Mouse (Mus musculus) left cerebral cortex, postnatal 25 days (tissue): ENCODE measurements around the gene Pink1. TPM values are rescaled to one million over a fixed set of nuclear protein-coding genes. Genes with fewer than 3 reads are reported as not detected.

Source experiments
- DNase-seq, 2 experiments: peaks; one replicate each; pipeline ENCODE4 v3.0.0; 2022; ENCODE audit warnings: low spot score in 2 of 2, mixed read lengths in 1 of 2
- intact Hi-C: fragments of 180-260 bp; cut with DNase I; formaldehyde crosslinking; loops from one replicate; pipeline ENCODE4 v1.15.1; 2025
- total RNA-seq, 2 experiments: library from RNA; stranded (reverse); gene quantifications; 2 replicates each; pipeline ENCODE4 v1.2.3; 2021

Gene Pink1
- total RNA-seq, 2 experiments from 2014 or later = 261 to 283 TPM

GRCm38 (mm10) chr4:138318509-138319266 is 7.4 kb downstream of the Pink1 start:
- DNase-seq = peak; percentile 47 to 55
- intact Hi-C loops = loop anchor here (1.0 to 10.0 kb wide), 3 partner anchors 60 to 354 kb away; no protein-coding TSS in a partner anchor

GRCm38 (mm10) chr4:138316369-138316768 is 9.7 kb downstream of the Pink1 start:
- DNase-seq = no peak
- intact Hi-C loops = loop anchor here (10.0 kb wide), 1 partner anchor 352 kb away; no protein-coding TSS in a partner anchor

GRCm38 (mm10) chr4:138315781-138316180 is 10.3 kb downstream of the Pink1 start:
- intact Hi-C loops = loop anchor here (10.0 kb wide), 1 partner anchor 351 kb away; no protein-coding TSS in a partner anchor
- DNase-seq = no peak

DNA sequence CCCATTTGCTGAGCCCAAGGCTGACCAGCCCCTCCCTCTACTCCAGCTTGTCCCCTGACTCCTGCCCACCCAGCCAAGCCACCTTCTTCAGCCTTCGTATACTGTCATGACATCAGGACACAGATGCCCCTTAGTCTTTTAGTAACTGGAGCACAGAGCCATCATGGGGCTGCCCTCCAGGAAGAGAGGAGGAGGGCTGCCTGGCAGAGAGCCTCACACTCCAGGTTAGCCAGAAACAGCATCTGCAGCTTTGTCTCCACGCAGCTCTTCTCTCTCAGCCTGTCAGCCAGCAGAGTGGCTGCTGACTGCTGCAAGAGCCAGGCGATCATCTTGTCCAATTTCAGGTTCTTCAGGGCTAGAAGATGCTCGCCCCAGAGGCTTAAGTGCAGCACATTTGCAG is 12.3 kb downstream of the Pink1 start:
- intact Hi-C loops = loop anchor here (10.0 kb wide), 1 partner anchor 349 kb away; no protein-coding TSS in a partner anchor

DNA sequence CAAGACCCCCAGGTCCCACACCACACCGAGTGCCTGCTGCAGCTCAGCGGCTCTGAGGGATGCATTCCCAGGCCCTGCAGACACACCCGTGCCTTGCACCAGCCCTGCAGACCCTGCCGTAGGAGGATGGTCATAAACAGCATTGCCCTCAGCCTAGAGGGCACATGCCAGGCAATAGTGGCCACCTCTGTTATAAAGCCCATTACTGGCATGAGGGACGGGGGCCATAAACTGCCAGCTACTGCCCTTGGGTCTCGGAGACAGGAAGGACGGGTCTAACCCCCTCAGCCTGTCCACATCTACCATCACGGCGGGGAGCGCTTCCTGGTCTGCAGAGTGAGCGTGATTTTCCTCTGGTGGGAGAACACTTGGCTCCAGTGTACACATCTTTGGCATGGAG is 13.1 kb downstream of the Pink1 start:
- intact Hi-C loops = loop anchor here (10.0 kb wide), 1 partner anchor 348 kb away; no protein-coding TSS in a partner anchor
- DNase-seq = no peak

More for the DNA sequence above, 12.3 kb downstream of the Pink1 start:
- DNase-seq = no peak

GRCm38 (mm10) chr4:138312105-138312504 is 14.0 kb downstream of the Pink1 start:
- no peak for DNase-seq
- intact Hi-C loops = loop anchor here (10.0 kb wide), 1 partner anchor 347 kb away; no protein-coding TSS in a partner anchor

- intact Hi-C loops = loop anchor here (10.0 kb wide), 1 partner anchor 347 kb away; no protein-coding TSS in a partner anchor
- DNase-seq = peak; percentile 47 to 51
Observed at GRCm38 (mm10) chr4:138311595-138311994, 14.5 kb downstream of the Pink1 start.

DNA sequence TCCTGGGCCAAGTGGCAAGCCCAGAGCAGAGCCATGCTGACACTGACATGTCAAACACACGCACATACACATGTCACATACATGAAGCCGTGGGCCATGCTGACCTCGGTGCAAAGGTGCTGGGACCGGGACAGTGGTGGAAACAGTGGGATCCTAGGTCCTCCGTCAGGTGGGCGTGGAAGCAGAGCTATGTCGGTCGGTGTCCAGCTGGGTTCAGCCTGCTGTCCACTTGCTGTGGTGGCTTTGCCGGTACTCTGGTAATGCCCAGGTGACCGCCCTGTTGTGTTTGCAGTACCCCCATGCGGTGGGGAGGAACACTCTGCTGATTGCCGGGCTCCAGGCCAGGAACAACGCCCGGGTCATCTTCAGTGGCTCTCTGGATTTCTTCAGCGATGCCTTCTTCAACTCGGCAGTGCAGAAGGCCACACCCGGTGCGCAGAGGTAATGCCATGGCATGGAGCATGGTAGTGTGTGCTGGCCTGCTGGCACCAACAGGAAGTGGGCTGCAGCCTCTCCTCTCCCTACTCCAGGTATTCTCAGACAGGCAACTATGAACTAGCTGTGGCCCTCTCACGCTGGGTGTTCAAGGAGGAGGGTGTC is 15.7 kb downstream of the Pink1 start:
- no peak for DNase-seq
- intact Hi-C loops = loop anchor here (10.0 kb wide), 1 partner anchor 346 kb away; no protein-coding TSS in a partner anchor

- DNase-seq = peak in 1 of 2 experiments; percentile 44
- intact Hi-C loops = no loop called here
Observed at GRCm38 (mm10) chr4:138307739-138308138, 18.4 kb downstream of the Pink1 start.

DNA sequence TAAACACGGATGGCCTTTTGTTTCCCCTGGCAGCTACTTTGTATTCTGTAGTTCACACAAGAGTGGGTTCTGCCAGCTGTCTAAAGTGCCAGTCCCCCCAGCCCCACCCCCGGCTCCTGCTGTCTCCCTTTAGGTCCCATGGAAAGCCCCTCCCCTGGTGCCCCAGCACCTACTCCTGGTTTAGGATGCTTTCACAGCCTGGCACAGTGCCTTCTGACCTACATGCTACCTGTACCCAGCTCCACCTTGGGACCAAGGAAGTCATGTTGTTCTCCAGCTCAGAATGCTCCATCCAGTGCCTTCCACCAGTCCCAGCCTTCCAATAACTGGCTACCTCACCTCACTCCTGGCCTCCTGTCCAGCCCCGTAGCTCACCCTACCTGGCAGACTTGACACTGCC is 19.1 kb downstream of the Pink1 start:
- no peak for DNase-seq
- intact Hi-C loops = no loop called here

DNA sequence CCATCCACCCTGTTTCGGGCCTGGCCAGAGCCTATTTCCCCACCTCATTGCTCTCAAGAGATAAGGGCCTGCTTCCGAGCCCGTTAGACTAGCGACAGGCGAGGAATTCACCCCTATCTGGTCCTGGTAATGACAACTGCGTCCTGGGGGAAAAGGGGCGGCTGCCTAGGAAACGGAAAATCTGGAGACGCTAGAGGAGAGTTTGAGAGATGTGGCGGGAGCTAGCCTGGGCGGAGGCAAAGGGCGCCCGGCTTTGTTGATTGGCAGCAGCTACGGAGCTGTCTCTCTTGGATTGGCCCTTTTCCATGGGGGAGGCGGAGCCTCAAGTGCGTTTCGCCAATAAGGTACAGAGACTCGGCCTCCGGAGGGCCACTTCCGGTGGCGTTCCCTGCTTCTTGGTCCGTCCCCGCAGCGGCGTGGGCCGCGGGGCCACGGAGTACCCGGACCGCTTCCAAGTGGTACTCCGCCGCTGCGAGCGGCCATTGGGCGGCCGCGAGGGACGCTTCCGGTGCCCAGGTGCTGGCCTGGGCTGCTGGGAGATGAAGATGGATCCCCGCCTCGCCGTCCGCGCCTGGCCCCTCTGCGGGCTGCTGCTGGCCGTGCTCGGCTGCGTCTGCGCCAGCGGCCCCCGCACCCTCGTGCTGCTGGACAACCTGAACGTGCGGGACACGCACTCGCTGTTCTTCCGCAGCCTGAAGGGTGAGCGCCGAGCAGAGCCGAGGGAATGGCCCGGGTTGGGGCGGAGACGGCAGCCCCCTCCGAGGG is 21.6 kb downstream of the Pink1 start, which contains the start of gene Ddost:
TSS of gene Ddost (plus strand) at position 391 of the 765 bp plus-strand sequence.
- peak; percentile 98 to 99 for DNase-seq
- intact Hi-C loops = no loop called here

DNA sequence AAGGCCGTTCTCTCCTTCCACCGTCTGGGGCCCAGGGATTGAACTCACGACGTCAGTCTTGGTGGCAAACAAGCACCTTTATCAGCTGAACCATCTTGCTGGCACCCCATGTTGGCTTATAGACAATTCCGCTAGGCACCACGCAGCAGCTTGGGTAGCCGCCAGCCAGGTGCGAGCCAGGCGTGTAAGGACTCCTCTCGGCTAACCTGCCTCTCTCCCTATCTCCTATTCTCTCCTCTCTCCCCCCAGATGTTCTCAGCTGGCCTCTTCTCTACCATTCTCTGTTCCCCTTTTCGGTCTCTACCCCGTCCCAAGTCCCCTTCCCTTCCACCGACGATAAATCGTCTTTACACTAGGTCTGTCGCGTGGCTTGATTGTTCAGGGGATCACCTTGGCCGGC is 22.4 kb downstream of the Pink1 start:
- DNase-seq = no peak
- intact Hi-C loops = no loop called here

DNA sequence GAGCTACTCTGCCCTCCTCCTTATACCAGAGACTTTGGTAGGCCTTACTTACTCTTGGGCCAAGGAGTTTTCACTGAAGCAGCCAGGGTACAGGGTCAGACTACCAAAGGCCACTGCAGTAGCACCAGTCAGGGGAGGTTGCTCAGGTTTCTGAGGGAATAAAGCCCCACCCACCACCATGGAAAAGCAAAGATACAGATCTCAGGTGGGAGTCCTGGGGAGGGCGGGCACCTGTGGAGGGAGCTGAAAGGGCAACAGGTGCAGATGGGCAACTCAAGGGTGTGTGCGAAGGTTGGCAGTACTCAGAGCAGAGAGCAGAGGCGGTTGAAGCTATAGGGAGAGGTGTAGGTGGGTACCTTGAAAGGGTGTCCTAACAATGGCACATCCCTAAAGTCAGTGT is 23.1 kb downstream of the Pink1 start:
- no peak for DNase-seq
- intact Hi-C loops = no loop called here

DNA sequence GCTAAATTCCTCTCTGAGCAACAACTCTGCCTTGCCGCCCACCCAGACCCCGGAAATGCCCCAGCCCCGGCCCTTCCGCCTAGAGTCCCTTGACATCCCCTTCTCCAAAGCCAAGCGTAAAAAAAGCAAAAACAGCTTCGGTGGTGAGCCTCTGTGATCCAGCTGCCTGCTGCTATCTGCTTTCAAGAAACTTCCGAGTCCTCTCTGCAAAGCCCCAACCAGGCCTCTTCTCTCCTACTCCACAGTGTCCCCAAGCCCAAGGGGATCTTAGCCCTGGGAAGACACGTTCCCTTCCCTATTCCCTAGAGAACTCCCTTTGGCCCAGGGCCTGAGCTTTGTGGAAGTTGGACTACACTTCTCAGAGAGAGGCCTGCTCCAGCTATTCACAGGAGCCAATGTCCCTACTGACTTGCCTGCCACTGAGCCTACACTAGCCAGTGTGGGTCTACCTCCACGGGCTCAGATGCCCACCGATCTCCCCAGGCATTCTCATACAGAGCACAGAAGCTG is 24.8 kb downstream of the Pink1 start:
- DNase-seq = no peak
- intact Hi-C loops = no loop called here

DNA sequence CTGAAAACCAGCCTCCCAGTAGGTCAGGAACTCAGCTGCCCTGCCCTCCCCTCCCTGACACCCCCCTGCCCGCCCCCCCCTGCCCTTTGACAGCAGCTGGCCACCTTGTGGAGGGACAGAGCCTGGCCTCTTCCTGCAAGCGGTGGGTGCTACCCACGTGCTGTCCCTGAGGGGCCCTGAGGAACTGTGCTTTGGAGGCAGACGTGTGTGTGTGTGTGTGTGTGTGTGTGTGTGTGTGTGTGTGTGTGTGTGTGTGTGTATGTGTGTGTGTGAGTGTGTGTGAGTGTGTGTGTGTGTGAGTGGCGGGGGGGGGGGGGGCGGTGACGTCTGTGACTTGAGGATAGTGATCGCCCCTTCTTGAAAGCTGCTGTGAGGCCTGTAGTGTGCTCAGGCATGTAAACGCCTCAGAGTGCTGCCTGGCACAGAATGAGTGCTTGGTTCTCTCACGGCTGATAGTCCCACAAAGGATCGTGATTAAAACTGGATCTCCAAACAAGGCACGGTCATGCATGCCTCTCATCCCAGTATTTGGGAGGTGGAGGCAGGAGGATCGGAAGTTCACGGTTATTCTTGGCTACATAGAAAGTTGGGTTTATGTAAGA is 32.1 kb downstream of the Pink1 start:
- DNase-seq = no peak
- intact Hi-C loops = no loop called here

- intact Hi-C loops = no loop called here
- no peak for DNase-seq
Observed at GRCm38 (mm10) chr4:138293261-138293948, 32.7 kb downstream of the Pink1 start.

DNA sequence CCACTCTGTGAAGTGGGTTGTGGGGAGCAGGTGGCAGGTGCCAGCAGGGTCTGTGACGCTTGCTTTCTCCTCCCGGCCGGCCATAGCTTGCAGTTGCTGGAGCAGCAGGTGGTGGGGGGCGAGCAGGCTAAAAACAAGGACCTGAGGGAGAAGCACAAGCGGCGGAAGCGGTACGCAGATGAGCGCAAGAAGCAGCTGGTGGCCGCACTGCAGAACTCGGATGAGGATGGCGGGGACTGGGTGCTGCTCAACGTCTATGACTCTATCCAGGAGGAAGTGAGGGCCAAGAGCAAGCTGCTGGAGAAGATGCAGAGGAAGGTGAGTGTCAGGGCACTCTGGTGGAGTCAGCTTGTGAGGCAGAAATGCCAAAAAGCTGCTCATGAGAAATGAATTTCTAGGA is 34.1 kb downstream of the Pink1 start:
- intact Hi-C loops = no loop called here
- no peak for DNase-seq

DNA sequence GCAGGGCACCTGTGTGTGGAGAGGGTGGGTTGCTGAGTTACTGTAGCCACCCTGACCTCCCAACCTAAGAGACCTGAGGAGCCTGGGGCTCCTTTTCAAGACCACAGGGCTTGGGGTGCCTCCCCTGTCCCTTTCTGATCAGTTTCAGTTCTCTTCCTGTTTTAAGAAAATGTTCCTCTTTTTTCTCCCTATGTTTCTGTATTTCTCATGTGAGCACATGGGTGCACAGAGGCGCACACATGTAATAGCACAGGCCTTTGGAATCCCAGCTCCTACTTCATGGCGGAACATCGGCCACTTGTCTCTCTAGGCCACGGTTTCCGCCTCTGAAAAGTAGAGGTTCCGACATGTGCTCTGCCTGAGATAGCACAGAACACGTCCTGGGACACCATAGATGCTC is 37.4 kb downstream of the Pink1 start:
- DNase-seq = no peak
- intact Hi-C loops = no loop called here

GRCm38 (mm10) chr4:138286411-138286810 is 39.7 kb downstream of the Pink1 start:
- no peak for DNase-seq
- intact Hi-C loops = no loop called here
